In genomic region chr15:6786212-6786611, GRCm38 (mm10) we compare ENCODE assay signal across 16 mouse cellular contexts.
"Had no signal": no experiment of that assay in that cellular context is flagged by ENCODE, and none has a peak within 500 bp of the region (broad histone marks: within the 10 kb centered on the region; RNA-seq: fewer than 3 reads in every experiment).

No protein-coding gene starts in this region.

- H3K4me2 ChIP-seq: lung, embryonic 14.5 days; midbrain, embryonic 11.5 days; midbrain, embryonic 13.5 days; midbrain, embryonic 15.5 days; neural tube, embryonic 12.5 days; stomach, embryonic 15.5 days had no signal

- ATAC-seq: midbrain, embryonic 13.5 days; midbrain, embryonic 15.5 days had no signal

- H3K9ac ChIP-seq: lung, embryonic 14.5 days; midbrain, embryonic 13.5 days; midbrain, embryonic 15.5 days; neural tube, embryonic 12.5 days; stomach, embryonic 15.5 days had no signal

- DNase-seq: lung, adult 18-20 months; lung, embryonic 14.5 days; lung, postnatal 14 days; lung, postnatal 36 days; right cerebral cortex, postnatal 14 days; thymus, adult 2 months; thymus, postnatal 25 days; thymus, postnatal 4 days had no signal

- H3K4me1 ChIP-seq: megakaryocyte, embryonic 14.5 days; midbrain, embryonic 13.5 days; midbrain, embryonic 15.5 days; neural tube, embryonic 12.5 days; stomach, embryonic 15.5 days had no signal

- H3K9me3 ChIP-seq: megakaryocyte, embryonic 14.5 days; midbrain, embryonic 13.5 days; midbrain, embryonic 15.5 days; neural tube, embryonic 12.5 days; stomach, embryonic 15.5 days had no signal

- H3K27me3 ChIP-seq: megakaryocyte, embryonic 14.5 days; midbrain, embryonic 13.5 days; midbrain, embryonic 15.5 days; neural tube, embryonic 12.5 days; stomach, embryonic 15.5 days had no signal

- H3K4me3 ChIP-seq: megakaryocyte, embryonic 14.5 days; midbrain, embryonic 13.5 days; midbrain, embryonic 15.5 days; neural tube, embryonic 12.5 days; stomach, embryonic 15.5 days had no signal

- H3K27ac ChIP-seq: macrophage; midbrain, embryonic 13.5 days; midbrain, embryonic 15.5 days; neural tube, embryonic 12.5 days; stomach, embryonic 15.5 days; stomach, postnatal 0 days had no signal
